Comparison of ENCODE assay signal across 7 mouse cellular contexts in the genomic region with DNA sequence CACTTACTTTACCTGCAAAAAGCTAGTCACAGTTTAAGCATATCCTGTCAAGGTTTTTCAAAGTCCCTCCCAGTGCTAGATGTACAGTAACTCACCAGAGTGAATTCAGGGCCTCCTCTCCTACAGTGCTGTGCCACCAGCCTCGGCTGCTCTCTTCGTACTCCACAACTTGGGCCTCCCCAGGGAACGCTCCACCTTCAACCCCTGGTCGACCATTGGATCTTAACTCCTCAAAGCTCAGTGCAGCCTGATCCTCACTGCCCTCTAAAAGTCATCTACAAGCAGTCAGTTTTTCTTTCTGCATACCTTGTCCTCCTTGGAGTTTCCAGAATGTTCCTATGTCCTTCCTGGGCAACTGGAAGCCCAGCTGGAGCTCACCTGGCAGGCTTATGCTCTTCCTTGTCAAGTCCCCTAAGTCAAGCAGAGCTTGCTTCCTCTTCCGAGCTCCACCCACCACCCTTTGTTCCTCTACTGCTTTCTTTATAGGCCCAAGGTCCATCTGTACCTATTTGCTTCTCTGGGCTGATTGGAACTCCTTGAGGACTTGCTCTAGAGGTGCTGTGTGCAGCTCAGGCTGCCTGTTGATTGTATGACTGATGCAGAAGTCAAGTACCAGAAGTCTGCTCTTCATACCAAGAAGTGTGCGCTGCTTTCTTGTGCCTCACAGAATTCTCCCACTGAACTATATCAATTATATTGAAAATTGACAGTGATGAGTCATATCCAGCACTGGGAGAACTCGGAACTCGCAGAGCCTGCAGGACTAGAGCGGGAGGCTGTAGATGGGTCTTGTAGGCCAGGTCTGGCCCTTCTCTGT.
DNase-seq lines count a peak whose midpoint lies in the region; ATAC-seq and TF ChIP-seq lines count a peak whose summit lies in the region.

No protein-coding gene starts in this region.

- DNase-seq in hindbrain, embryonic 10.5 days (ENCODE audit: low spot score): no peak
- no peak for DNase-seq in MN1 (ENCODE audit: low spot score)
- DNase-seq in left cerebral cortex, adult 18-20 months (ENCODE audit: low spot score in 2 of 2): no peak

- peak overlapping the region; percentile 84 for H3K4me2 ChIP-seq in limb, embryonic 13.5 days (replicated peaks)

- H3K36me3 ChIP-seq in E14TG2a.4 (ENCODE audit: insufficient read depth, low read length): peaks cover 10% of the 10 kb centered on the region; the same call in 1 of the 2 replicates
- H3K36me3 ChIP-seq in hindbrain, embryonic 10.5 days: peaks cover 18% of the 10 kb centered on the region
- H3K36me3 ChIP-seq in limb, embryonic 13.5 days: peaks cover 11% of the 10 kb centered on the region; the same call in 1 of the 2 replicates

- H3K9ac ChIP-seq in limb, embryonic 13.5 days: peak overlapping the region; percentile 97

- ATAC-seq in limb, embryonic 13.5 days (ENCODE audit: low FRiP score, low read depth): no peak
- ATAC-seq in monocyte, adult 5-6 weeks (replicated peaks; ENCODE audit: insufficient number of reproducible peaks, low FRiP score, low TSS enrichment, poor library complexity, severe bottlenecking): peak; percentile 45; the same call in 1 of the 2 replicates

- 0 out of 2 replicates have a peak, but pooled peaks cover 4% of the 10 kb centered on the region for H3K27me3 ChIP-seq in E14TG2a.4 (ENCODE audit: insufficient read depth, low read length)
- no peaks in the 10 kb centered on the region for H3K27me3 ChIP-seq in hindbrain, embryonic 10.5 days (ENCODE audit: insufficient read depth, poor library complexity, severe bottlenecking)
- no peaks in the 10 kb centered on the region for H3K27me3 ChIP-seq in limb, embryonic 13.5 days

- no peak for TF ChIP-seq POLR2A in bone marrow, adult 2 months (IDR thresholded peaks at IDR 0.05; ENCODE audit: borderline replicate concordance, control insufficient read depth, low read depth, low read length)

- 21% methylated on average over 9 of the region's 9 CpGs for WGBS in bone marrow, adult 2 months
- WGBS in hindbrain, embryonic 10.5 days: 37% methylated on average over 9 of the region's 9 CpGs
- 27% methylated on average over 9 of the region's 9 CpGs for WGBS in limb, embryonic 13.5 days

- H3K27ac ChIP-seq in bone marrow, adult 2 months (ENCODE audit: control insufficient read depth, insufficient read depth, low read depth, low read length, poor library complexity): peak overlapping the region; percentile 98
- H3K27ac ChIP-seq in hindbrain, embryonic 10.5 days: peak overlapping the region; percentile 95
- peak overlapping the region; percentile 89 for H3K27ac ChIP-seq in limb, embryonic 13.5 days

- TF ChIP-seq CTCF in E14TG2a.4 (conservative IDR thresholded peaks at IDR 0.05; ENCODE audit: low read length): no peak
- no peak for TF ChIP-seq CTCF in bone marrow, adult 2 months (IDR thresholded peaks at IDR 0.05; ENCODE audit: control insufficient read depth, insufficient read depth, low read length)

- no peaks in the 10 kb centered on the region for H3K9me3 ChIP-seq in E14TG2a.4 (ENCODE audit: low read length)
- H3K9me3 ChIP-seq in hindbrain, embryonic 10.5 days: no peaks in the 10 kb centered on the region
- no peaks in the 10 kb centered on the region for H3K9me3 ChIP-seq in limb, embryonic 13.5 days

- peaks cover 61% of the 10 kb centered on the region for H3K4me1 ChIP-seq in E14TG2a.4 (replicated peaks; ENCODE audit: low read depth, low read length)
- H3K4me1 ChIP-seq in bone marrow, adult 2 months (ENCODE audit: control insufficient read depth, insufficient read depth, low read length): peaks cover 6% of the 10 kb centered on the region
- peaks cover 51% of the 10 kb centered on the region for H3K4me1 ChIP-seq in hindbrain, embryonic 10.5 days (replicated peaks)
- H3K4me1 ChIP-seq in limb, embryonic 13.5 days: peaks cover 41% of the 10 kb centered on the region

- H3K4me3 ChIP-seq in E14TG2a.4 (replicated peaks; ENCODE audit: low read length): peak overlapping the region; percentile 88
- H3K4me3 ChIP-seq in bone marrow, adult 2 months (replicated peaks; ENCODE audit: control insufficient read depth, low read depth, low read length): peak overlapping the region; percentile 77
- peak overlapping the region; percentile 78 for H3K4me3 ChIP-seq in hindbrain, embryonic 10.5 days
- peak overlapping the region; percentile 83 for H3K4me3 ChIP-seq in limb, embryonic 13.5 days
